Mouse (Mus musculus): ENCODE data around the gene Large1.

GRCm38 (mm10) chr8:73233358-73234041 lies 119.8 kb downstream of the Large1 start:
- TF ChIP-seq CTCF (IDR thresholded peaks at IDR 0.05; ENCODE audit: low read depth) (peak; percentile 92), EP300 (optimal IDR thresholded peaks at IDR 0.05) (no peak)

Measured in stomach, postnatal 0 days (tissue).